Mouse (Mus musculus): ENCODE measurements around the gene Srgap3. TPM values are rescaled to one million over a fixed set of nuclear protein-coding genes. Genes with fewer than 3 reads are reported as not detected.

Gene Srgap3
- 0.42 and 0.58 TPM in 2 replicates for polyA plus RNA-seq (2015; fragmentation: Nextera tagmentation; extraction: Ambion mirVana)

GRCm38 (mm10) chr6:112946895-112947436 is at the start of gene Srgap3:
Gene Srgap3 (minus strand): TSS chr6:112947266.

DNA sequence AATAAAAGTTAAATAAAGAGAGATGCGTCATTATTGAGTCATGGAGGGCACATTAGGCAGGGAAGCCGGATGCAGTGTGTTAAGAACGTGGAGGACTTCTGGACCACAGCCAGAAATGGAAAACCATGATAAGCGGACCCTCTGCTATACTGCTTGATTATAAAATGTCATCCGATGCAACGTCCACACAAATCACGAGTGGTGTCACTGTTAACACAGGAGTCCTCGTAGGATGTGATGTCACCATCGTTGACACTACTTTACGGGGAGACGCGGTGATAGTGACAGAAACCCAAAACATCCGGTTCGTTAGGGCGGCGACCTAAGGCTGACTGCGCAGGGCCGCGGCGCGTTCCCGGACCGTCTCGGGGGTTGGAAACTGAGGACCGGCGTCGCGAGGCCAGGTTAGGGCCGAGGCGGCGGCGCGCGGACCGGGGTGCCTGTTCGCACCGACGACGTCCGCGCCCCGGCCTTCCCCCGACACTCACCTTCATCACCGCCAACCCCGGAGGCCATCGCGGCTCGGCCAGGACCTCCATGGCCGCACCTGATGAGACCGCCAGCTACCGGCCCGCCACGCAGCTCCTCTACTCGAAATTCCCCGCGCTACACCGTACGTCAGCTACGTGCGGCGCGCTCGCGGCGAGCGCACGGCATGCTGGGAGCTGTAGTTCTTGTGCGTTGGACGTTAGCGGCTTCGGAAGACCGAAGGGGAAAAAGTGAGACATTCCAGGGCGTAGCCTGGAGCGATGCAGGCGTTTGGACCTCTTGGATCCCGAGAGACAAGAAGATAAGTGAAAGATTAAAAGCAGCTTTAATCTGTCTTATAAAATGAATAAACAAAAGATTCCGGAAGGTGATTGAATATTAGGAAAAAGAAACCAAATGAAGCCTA is 250.8 kb downstream of the Srgap3 start, which contains the start of gene Rad18:
TSS of gene Rad18 (minus strand) at position 631 of the 895 bp plus-strand sequence.

Other genes starting within 250 kb of the Srgap3 start
- gene Thumpd3, start 99.0 kb upstream of the Srgap3 start, polyA plus RNA-seq (2015; fragmentation: Nextera tagmentation; extraction: Ambion mirVana): 36.8 and 39.4 TPM in 2 replicates
- 28.1 and 31.6 TPM in 2 replicates for gene Setd5, start 130.1 kb upstream of the Srgap3 start, polyA plus RNA-seq (2015; fragmentation: Nextera tagmentation; extraction: Ambion mirVana)
- 0.25 and 0.49 TPM in 2 replicates for gene Lhfpl4, start 248.1 kb upstream of the Srgap3 start, polyA plus RNA-seq (2015; fragmentation: Nextera tagmentation; extraction: Ambion mirVana)

Data from spleen, postnatal 0 days (tissue).